Mouse (Mus musculus) right cerebral cortex, postnatal 14 days (tissue): ENCODE results near the gene Coro2a.
A peak's percentile ranks its signal among the peaks of the same experiment; 100 is the strongest.

Experiments
- DNase-seq: peaks from one replicate; pipeline ENCODE4 v3.0.0; 2022

The Coro2a gene

DNA sequence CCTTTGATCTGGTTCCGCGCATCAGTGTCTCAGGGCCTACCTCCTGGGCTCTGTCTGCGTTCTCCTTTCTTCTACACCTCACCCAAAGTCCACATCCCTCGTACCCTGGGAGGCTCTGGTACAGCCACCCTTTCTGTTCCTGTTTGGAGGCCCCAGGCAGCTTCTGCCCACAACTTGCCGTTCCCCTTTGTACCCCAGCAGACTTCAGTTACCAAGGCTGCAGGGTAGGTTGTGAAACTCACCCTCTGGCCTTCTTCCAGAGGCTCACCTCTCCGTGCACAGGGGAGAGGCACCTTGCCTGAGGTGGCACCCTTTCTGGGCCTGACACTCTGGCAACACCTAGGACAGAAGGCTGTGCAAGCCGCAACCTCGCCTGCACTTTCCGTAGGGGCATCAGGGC, 46.2 kb downstream of the Coro2a start:
- DNase-seq, result no peak

DNA sequence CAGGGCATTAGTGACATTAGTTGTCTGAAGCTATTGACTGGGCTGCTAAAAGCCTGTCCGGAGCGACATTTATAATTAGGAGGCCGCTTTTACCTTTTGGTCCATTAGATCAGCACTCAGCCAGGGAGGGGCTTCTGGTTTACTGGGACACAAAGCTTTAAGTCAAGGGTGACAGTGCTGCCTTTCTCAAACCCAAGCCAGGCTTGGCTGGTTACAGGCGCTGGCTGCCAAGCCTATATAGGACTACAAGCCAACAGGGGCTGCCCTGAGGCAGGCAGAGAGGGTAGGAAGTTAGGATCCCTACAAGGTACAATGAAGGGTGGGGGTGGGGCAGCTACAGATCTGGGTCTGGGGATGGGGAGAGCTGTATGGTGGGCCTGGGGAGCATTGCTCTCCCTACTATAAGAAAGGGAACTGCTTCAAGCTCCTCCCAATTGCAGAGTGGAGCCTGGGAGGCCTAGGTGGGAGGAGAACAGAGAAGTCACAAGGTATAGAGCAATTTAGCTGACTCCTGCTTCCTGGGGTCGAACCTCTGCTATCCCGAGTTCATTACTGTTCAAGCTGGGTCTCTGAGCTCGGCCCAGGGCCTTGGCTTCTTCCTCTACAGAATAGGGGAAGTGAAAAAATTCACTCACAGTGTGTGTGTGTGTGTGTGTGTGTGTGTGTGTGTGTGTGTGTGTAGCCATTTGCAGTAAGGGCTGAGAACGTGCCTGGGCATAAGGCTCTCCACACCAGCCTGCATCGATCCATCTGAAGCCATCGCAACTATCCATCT, 47.5 kb downstream of the Coro2a start:
- no peak for DNase-seq

DNA sequence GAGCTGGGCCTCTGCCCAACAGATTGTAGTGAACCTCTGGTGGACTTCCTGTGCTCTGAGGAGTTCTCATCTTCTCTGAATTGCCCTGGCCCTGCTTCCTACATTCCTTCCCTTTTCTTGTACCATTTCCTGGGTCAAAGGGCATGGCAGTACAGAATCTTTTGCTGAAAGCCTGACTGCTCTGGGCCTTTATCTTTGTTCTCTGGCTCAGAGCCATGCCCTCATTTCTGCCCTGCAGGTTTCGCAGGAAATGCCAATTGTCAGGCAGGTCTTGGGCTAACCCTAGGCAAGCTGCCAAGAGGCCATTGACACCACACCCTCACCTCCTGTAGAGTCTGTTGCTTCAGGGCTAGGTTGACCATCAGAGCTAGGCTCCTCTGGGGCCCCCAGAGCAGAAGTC, 48.1 kb downstream of the Coro2a start:
- no peak for DNase-seq

DNA sequence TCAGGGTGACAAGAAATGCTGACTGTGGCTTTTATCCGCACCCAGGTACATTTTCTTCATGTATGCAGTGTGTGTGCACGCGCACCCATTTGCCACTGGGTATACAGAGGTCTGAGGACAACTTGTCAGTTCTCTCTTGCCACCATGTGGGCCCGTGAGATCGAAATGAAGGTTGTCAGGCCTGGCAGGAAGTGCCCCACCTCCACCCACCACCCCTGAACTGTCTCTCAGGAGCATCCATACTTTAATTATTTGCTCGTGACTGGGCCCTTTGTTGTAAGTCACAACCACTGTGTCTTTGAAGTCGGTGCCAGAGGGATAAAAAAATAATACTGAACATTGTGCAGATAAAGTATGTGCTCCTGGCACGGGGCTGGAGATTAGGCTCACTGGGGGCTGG, 51.6 kb downstream of the Coro2a start:
- DNase-seq, result no peak

DNA sequence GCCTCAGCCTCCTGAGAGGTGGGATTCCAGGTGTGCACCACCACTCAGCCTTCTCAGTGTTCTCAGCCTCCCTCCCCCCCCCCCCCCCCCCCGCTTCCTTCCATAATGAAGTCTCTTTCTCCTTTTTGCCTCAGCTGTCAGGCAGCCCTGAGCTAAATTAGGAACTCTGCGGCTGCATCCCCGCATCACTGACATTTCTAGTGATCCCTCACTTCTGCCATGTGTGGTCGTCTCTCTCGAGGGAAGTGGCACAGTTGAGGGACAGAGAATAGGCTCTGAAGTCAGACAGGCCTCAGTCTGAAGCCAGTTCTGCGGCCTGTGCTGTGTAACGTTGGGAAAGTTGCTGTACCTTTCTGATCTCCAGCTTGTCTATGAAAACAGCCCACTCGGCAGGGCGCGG, 52.0 kb downstream of the Coro2a start:
- no peak for DNase-seq

DNA sequence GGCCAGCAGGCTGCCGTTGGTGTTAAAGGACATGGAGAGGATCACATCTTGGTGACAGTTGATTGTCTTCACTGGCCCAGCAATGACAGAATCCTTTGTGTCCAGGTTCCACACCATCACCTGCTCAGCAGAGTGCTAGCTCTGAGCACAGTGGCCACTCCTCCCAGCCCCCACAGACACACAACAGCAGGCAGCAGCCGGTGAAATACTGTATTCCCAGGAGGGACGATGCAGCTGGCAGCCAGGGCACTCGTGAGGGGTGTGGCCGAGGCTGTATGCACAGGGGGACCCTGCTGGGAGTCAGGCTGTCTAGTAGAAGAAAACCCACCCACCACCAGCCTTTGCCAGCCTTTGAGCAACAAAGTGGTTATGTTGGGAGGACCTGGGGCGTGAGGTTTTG, 55.3 kb downstream of the Coro2a start:
- DNase-seq, result no peak

DNA sequence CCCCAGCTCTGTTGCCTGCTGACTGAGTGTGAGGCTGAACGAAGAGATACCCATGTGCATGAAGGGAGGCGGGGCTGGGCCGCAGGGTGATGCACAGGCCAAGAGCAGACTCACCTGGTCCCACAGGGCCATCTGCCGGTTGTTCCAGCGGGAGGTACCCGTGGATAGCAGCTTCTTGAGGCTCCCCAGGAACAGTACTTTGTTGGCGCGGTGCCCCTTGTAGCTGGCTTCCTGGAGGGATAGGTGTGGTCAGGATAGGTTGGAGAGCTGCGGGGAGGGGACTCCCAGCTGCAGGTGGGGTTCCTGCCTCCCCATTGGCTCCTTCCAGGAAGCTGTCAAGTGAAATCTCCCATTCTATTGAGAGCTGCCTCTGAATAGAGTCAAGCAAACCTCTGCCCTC, 56.5 kb downstream of the Coro2a start:
- no peak for DNase-seq

DNA sequence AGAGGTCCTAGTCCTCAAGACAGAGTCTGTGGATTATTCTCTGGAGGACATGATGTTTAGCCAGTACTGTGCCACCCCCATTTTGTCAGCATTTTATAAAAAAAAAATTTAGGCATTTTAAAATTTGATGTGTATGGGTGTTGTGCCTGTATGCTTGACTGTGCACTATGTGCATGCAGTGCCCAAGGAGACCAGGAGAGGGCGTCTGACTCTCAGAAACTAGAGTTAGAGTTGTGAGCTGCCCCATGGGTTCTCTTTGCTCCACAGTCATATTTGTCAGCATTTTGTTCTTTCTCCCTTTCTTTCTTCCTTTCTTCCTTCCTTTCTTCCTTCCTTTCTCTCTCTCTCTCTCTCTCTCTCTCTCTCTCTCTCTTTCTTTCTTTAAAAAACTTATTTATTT, 57.7 kb downstream of the Coro2a start:
- DNase-seq, result peak; percentile 45

DNA sequence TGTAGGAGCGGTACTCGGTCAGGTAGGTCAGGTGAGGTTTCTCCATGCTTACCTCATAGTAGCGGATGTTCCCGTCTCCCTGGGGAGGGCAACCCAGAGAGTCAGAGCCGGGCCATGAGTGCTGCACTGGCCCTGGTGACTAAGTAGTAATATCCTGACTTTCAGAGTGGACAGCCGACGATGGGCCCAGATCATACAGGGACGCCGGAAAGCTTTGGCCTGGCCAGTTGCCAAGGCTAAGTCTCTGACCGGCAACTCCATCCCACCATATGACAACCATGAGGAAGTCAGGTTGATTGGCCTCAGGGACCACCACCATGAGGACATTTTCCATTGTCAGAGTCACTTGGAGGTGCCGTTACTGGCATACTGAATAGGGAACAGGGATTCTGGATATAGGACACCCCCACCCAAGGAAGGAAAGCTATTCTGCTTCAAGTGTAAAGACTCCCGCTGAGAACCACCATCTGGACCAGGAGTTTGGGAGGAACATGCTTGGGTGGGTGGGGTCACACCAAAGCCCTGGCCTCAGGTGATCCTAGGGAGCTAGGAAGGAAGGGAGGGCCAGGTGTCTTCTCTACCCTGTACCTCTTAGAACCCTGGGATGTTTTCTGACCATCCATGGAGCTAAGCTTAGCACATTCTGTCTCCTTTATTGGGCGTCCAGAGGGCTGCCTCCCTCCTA, 58.5 kb downstream of the Coro2a start:
- DNase-seq, result no peak

DNA sequence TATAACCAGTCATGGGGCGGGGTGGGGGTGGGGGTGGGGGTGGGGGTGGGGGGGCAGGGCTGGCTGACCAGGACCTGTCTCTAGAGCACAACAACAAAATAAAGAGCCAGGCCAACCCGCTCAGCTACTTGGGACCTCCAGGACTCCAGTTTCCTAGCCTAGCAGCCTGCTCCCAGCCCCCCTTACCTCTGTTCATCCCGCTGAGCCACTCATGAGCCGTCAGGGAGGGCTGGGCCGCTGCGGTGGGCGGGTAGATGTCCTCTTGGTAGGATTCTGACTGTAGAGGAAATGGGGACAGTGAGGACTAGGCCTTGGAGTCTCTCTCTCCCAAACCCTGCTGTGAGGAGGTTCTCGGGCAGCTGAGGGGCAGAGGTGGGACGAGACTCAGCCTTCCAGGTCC, 60.3 kb downstream of the Coro2a start:
- DNase-seq, result no peak

DNA sequence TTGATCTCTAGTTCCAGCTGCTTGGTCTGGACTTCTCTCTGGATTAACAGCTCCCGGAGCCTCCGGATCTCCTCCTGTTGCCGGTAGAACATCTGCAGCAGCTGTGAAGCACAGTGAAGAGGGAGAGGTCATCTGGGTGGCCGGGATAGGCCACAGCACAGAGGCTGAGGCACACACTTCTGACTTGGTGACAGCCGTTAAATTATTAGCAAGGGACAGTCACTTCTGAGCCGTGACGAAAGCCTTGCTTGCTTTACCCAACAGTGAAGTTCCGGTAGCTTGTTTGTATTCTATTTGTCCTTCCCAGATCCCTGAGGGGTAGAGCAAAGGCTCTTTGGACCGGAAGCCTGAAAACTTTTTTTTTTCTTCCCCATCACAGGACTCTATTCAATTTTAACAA, 62.8 kb downstream of the Coro2a start:
- no peak for DNase-seq

DNA sequence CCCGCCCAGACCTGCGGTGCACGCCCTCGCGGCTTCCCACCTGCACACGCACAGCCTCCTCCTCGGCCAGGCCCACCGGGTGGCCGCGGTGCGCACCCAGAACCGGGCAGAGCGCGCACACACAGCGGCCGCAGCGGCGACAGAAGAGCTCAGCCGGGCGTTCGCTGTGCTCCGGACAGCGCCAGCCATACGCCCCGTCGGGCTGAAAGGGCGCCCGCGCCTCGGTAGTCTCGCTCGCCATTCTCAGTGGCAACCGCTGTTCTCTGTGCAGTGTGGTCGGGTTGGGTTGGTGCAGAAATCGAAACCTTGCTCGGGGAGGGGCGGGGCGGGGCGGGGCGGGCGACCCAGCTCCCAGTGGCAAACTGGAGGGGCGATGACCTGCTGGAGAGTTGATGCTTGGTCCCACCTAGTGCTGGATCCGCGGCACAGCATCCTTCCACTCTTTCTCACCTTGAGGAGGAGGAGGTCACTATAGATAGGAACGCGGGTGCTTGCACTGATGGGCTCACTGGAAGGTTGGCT, 66.1 kb downstream of the Coro2a start, which contains the start of gene Trim14:
Gene Trim14, minus strand, starts transcription at position 302 of the 522 bp plus-strand sequence.
- no peak for DNase-seq

DNA sequence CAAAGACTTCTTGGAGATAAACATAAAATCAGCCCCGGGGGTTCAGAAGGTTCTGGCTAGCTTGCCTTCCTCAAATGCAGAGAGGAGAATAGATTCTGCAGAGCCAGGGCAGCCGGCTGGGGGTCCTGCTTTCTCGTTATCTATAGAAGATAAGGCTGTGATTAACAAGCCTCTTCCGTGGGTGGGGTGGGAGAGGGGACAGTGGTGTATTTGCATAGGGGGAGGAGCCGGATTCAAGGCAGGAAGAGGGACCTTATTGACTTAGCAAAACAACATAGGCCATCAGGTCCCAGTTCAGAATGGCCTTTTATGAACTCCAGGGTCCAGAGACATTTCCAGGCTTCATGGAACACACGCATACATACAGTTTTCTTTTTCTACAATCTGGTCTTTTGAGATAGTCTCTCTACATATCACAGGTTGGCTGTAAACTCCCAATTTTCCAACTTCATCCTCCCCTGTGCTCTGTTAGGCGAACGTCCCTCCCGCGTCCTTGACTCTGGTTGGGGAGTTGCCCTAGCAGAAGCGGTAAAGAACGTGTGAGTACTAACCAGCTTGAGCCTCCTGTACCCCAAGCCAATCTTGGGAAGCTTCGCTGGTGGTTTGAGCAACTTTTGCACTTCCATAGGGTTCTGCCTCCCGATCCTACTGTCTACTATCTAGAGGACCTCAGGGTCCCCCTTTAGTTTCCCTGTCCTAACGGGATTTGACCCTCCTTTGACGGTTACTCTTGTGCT, 66.7 kb downstream of the Coro2a start:
- DNase-seq, result no peak

DNA sequence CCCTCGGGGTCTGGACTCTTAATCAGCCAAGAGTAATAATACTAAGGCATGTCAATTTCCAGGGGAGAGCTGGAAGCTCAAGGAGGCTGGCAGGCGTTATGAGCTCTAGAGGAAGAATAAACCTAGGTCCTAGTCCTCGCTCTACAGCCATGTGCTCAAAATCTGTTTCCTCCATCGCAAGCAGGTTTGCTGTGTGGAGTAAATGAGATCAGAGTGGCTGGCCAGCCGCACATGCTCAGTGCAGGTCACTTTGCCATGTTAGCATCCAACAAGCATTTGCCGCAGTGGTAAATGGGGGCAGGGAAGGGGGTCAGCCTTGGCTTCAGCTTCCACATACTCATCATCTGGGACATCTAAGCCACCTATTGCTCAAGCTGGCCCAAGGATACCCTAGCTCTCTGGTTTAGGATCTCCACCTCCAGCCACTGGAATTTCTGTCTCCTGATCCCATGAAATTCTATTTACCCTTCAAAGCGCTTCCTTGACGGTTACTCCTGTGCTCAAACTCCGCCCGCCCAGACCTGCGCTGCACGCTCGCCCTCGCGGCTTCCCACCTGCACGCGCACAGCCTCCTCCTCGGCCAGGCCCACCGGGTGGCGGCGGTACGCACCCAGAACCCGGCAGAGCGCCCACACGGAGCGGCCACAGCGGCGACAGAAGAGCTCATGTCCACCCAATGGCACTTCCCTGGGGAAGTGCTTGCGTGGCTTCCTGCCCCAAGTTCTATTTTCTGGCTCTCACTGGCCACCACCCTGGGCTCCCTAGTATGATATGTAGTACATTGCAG, 67.9 kb downstream of the Coro2a start:
- DNase-seq, result no peak

DNA sequence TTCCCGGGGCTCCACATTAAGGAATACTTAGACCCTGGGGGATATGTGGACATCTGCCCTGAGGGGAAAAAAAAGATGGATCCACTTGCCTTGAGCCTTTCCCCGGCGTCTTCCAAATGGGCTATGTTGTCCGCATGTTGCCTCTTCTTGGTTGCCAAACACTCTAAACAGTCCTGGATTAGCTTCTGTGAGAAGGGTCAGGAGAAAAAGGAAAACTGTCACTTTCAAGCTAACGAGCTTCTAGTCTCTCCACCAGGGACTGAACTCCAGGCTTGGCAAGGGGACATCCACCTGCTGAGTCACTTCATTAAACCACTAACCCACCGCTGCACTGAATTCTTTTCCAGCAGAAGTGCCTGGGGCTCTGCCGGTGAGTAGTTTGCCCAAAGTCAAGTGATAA, 69.1 kb downstream of the Coro2a start:
- DNase-seq, result no peak

DNA sequence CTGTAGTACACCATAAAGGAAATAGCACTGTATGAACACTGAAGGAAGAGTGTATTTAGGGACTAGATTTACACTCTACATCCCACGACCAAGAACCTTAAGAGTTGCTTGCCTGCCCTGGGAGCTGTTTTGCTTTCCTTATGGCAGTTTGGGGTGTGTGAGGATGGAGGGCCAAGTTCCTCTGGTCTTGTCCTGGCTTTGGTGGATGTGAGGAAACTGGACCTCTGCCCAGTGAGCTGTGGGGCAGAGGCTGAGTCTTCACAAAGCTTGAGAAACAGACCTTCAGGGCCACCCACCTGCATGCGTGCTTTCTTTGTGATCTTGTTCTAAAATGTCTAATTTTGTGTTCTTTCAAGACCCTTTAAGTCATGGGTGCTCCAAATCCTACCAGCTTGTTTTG, 69.5 kb downstream of the Coro2a start:
- no peak for DNase-seq

DNA sequence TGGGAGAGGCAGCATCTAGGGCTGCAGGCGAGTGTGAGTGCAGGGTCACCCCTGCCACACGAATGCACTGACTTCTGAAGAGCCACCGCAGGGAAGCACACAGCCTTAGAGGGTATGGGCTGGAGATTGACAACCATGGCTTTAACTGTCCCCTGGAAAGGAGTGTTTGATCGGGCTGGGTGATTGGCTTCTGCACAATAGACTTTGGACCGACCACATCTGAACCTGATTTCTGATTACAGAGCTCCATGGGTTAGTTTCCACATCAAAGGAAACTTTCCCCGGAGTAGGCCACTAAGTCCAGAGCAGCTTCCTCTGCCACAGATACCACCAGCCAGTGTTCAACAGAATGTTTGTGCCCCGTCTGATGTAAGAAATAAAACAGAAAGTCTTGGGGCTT, 72.3 kb downstream of the Coro2a start:
- DNase-seq, result no peak

DNA sequence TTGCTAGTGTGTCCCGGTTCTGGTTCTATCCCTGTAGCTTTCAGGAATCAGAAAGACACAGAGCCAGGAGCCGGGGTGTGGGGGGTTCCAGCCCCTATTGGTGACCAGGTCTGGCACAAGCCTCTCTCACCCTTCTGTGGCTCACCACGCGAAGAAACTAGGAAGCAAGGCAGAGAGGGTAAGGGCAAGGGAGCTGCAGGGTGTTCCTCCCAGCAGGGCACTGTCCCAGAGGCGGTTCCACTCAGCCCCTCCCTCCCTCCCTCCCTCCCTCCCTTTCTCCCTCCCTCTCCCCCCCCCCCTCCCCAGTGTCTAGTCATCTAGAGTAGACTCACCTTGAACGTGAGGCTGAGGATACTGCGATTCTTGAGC, 74.5 kb downstream of the Coro2a start:
- no peak for DNase-seq

DNA sequence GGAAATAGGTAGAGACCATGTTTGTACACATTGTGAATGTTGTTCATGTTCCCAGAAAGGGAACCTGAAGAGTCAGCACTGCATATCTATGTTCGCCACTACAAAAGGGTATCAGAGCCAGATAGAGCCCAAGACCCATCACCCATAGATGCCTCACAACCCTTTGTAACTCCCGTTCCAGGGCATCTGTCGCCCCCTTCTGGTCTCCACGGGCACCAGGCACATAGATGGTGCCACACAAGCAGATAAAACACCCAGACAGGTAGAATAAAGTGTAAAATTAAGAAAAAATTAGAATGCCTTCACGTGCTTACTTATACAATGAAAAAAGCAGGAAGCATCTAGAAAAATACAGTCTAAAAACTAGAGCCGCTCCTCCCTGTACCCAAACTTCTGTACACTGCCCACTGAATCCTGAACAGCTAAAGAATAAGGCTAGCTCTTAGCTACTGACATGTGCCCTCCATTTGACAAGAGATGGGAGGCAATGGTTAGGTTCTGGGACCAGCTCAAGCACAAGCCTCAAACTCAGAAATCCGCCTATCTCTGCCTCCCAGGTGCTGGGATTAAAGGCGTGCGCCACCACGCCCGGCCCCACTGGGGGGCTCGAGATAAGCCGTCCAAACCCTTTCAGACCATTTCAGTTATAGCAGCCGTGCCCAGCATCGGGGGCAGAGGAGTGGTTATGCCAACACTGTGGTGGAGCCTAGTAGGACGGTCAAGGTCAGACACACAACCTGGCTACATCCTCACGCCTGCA, 75.0 kb downstream of the Coro2a start:
- DNase-seq, result no peak

DNA sequence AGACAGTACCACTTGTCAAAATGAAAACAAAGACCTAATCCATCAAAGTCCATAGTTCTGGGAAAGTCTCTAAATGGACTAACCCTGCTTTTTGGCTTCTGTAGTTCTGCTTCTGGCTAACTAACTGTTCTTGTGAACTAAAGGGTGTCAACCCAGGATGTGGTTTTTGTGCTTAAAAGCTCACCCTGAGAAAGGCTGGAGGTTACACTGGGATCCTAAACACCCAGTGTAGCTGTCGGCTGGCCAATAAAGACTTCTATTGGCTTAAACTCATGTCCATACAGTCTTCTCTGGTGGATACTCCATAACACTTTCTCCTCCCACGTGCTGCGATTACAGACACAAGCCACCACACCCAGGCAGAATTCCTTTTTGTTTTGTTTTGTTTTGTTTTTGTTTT, 75.8 kb downstream of the Coro2a start:
- DNase-seq, result no peak

DNA sequence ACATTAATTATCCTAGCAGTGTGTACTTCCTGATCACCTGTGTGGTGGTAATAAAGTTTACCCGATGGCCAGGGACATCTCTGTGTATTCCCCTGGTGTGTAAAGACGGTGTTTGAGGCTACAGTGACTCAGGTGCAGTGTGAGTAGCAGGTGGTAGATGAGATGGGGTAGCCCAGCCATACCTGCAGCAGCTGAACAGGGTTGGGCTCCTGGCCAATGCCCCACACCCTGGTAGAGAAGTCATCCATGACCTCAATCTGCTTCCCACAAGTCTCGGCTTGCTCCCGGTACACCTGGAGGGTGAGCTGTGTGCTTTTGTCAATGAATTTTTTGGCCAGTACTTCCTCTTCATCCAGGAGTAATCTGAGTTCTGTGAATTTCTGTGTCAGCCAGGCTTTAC, 78.7 kb downstream of the Coro2a start:
- DNase-seq, result no peak

DNA sequence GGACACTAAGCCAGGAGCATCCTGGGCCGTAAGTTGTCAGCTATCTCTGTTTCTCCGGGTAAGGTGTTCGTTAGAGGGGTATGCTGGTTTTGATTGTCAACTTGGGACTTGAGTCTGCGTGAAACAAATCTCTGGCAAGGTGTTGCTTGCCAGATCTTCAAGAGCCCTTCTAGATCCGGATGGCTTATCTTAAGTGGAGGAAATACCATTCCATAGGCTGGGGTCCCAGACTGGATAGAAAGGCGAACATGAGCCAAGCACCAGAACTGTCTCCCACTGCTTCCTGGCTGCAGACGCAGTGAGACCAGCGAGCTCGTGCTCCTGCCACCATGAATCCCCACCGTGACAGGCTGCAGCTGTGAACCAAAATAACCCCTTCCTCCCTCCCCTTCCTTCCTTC, 80.5 kb downstream of the Coro2a start:
- no peak for DNase-seq
